Mouse (Mus musculus) intestine, postnatal 0 days (tissue): ENCODE results near the gene Haghl. TPM values are rescaled to one million over a fixed set of nuclear protein-coding genes. Genes with fewer than 3 reads are reported as not detected.
"Not testable (repeated sequence)": the region's sequence is repeated elsewhere in the genome, so short reads cannot be mapped to it uniquely, and the experiment has no call there.

Experiments
- ATAC-seq: fragments of 200-750 bp; cut with Nextera tagmentation; 2 replicates; pipeline ENCODE4 v1.8.0; 2017; ENCODE audit warnings: mild to moderate bottlenecking, moderate TSS enrichment, moderate library complexity
- H3K27ac ChIP-seq: fragments of 300-500 bp; sonication (generic); 2 replicates; pipeline ENCODE4 v1.5.1; 2014; ENCODE audit warnings: mild to moderate bottlenecking, low read depth, low read length, moderate library complexity
- H3K27me3 ChIP-seq: fragments of 300-500 bp; sonication (generic); replicated peaks from 2 replicates; pipeline ENCODE4 v1.6.1; 2014; ENCODE audit warnings: low read length, mixed read lengths; ENCODE audit not compliant: control insufficient read depth, insufficient read depth
- H3K36me3 ChIP-seq: fragments of 300-500 bp; sonication (generic); 2 replicates; pipeline ENCODE4 v1.6.1; 2014; ENCODE audit warnings: mild to moderate bottlenecking, moderate library complexity; ENCODE audit not compliant: control insufficient read depth, insufficient read depth
- H3K4me1 ChIP-seq: fragments of 300-500 bp; sonication (generic); replicated peaks from 2 replicates; pipeline ENCODE4 v1.6.1; 2014; ENCODE audit warnings: antibody characterized with exemption, low read length, mixed read lengths; ENCODE audit not compliant: control insufficient read depth, insufficient read depth
- H3K4me2 ChIP-seq: fragments of 300-500 bp; sonication (generic); replicated peaks from 2 replicates; pipeline ENCODE4 v1.6.1; 2014; ENCODE audit warnings: low read depth, mild to moderate bottlenecking, moderate library complexity
- H3K4me3 ChIP-seq: fragments of 300-500 bp; sonication (generic); 2 replicates; pipeline ENCODE4 v1.5.1; 2014; ENCODE audit warnings: low read depth, low read length
- H3K9ac ChIP-seq: fragments of 300-500 bp; sonication (generic); 2 replicates; pipeline ENCODE4 v1.6.1; 2014; ENCODE audit warnings: mild to moderate bottlenecking, low read depth, low read length
- H3K9me3 ChIP-seq: fragments of 300-500 bp; sonication (generic); 2 replicates; pipeline ENCODE4 v1.6.1; 2016; ENCODE audit warnings: mixed run types; ENCODE audit not compliant: control insufficient read depth
- CTCF ChIP-seq: sonication (generic); IDR thresholded peaks from 2 replicates; pipeline ENCODE4 v1.5.1; 2016; ENCODE audit warnings: low read depth, mild to moderate bottlenecking, control low read depth, antibody characterized with exemption, moderate library complexity
- WGBS: fragments of 180-500 bp; shearing (Covaris S2); extraction: QIAGEN DNeasy Blood & Tissue Kit; methylation state at CpG from one replicate; pipeline ENCODE4 v1.1.7; 2014; 5-methylcytosine and 5-hydroxymethylcytosine counted together
- polyA plus RNA-seq: library from polyadenylated mRNA; unstranded; fragments of >200 nt; fragmentation: Nextera tagmentation; extraction: Ambion mirVana; gene quantifications from 2 replicates; pipeline ENCODE4 v1.2.1, GENCODE M21; 2015

Gene Haghl
- polyA plus RNA-seq, 1 experiment from 2014 or later, result 28.2 TPM

- no peak for TF ChIP-seq CTCF
- H3K27ac ChIP-seq, result no peak overlapping the region
- H3K9me3 ChIP-seq, result no peaks in the 10 kb centered on the region
- no peak overlapping the region for H3K4me3 ChIP-seq
- no peak for ATAC-seq
- H3K9ac ChIP-seq, result no peak overlapping the region
- no peaks in the 10 kb centered on the region for H3K36me3 ChIP-seq
- no peaks in the 10 kb centered on the region for H3K27me3 ChIP-seq
- no peak overlapping the region for H3K4me2 ChIP-seq
- 92% methylated on average over 4 of the region's 4 CpGs for WGBS
- H3K4me1 ChIP-seq, result no peaks in the 10 kb centered on the region
These were observed 37.2 kb downstream of the Haghl start for GRCm38 (mm10) chr17:25748238-25748637.

- Histone ChIP-seq H3K9ac (no peak overlapping the region), H3K36me3 (no peaks in the 10 kb centered on the region), H3K4me2 (no peak overlapping the region), H3K27me3 (no peaks in the 10 kb centered on the region), H3K4me1 (no peaks in the 10 kb centered on the region), H3K4me3 (no peak overlapping the region), H3K9me3 (no peaks in the 10 kb centered on the region), H3K27ac (no peak overlapping the region)
- ATAC-seq, result no peak
- whole genome bisulfite sequencing, result 70% methylated on average over 10 of the region's 10 CpGs
- TF ChIP-seq CTCF, result no peak
These were observed 41.2 kb downstream of the Haghl start for GRCm38 (mm10) chr17:25744311-25744710.

- Histone ChIP-seq H3K4me3 (no peak overlapping the region), H3K9me3 (no peaks in the 10 kb centered on the region), H3K27me3 (no peaks in the 10 kb centered on the region), H3K9ac (no peak overlapping the region), H3K27ac (no peak overlapping the region), H3K4me2 (no peak overlapping the region), H3K4me1 (no peaks in the 10 kb centered on the region), H3K36me3 (no peaks in the 10 kb centered on the region)
- ATAC-seq, result no peak
- no peak for TF ChIP-seq CTCF
- 87% methylated on average over 9 of the region's 9 CpGs for WGBS
These were observed 41.6 kb downstream of the Haghl start for GRCm38 (mm10) chr17:25743831-25744230.

GRCm38 (mm10) chr17:25741471-25741870 lies 44.0 kb downstream of the Haghl start:
- H3K27me3 ChIP-seq, ATAC-seq, H3K27ac ChIP-seq, H3K4me2 ChIP-seq, H3K36me3 ChIP-seq, H3K4me1 ChIP-seq, H3K9ac ChIP-seq, H3K4me3 ChIP-seq, H3K9me3 ChIP-seq: not testable (repeated sequence)
- WGBS, result 77% methylated on average over 12 of the region's 12 CpGs

GRCm38 (mm10) chr17:25738861-25739260 lies 46.6 kb downstream of the Haghl start:
- Histone ChIP-seq H3K4me2 (no peak overlapping the region), H3K36me3 (no peaks in the 10 kb centered on the region), H3K27ac (no peak overlapping the region), H3K9ac (no peak overlapping the region), H3K27me3 (no peaks in the 10 kb centered on the region), H3K4me3 (no peak overlapping the region), H3K4me1 (no peaks in the 10 kb centered on the region), H3K9me3 (no peaks in the 10 kb centered on the region)
- TF ChIP-seq CTCF, result no peak
- no peak for ATAC-seq
- WGBS, result 85% methylated on average over 7 of the region's 7 CpGs

- Histone ChIP-seq H3K9ac (no peak within 1 kb of the TSS; the same call in 1 of the 2 replicates), H3K27me3 (no peaks in the 10 kb centered on the region), H3K9me3 (no peaks in the 10 kb centered on the region), H3K27ac (no peak within 1 kb of the TSS), H3K4me2 (no peak within 1 kb of the TSS), H3K36me3 (no peaks in the 10 kb centered on the region; the same call in 1 of the 2 replicates), H3K4me1 (no peaks in the 10 kb centered on the region), H3K4me3 (no peak within 1 kb of the TSS)
- no peak for TF ChIP-seq CTCF
- 75% methylated on average over 3 of the region's 3 CpGs for WGBS
- ATAC-seq, result no peak
These were observed 49.7 kb downstream of the Haghl start, which contains the start of gene Mslnl for GRCm38 (mm10) chr17:25735745-25736144. Mslnl (plus strand) TSS chr17:25736042.

- 85% methylated on average over 5 of the region's 5 CpGs for WGBS
- Histone ChIP-seq H3K4me1 (no peaks in the 10 kb centered on the region), H3K4me3 (no peak overlapping the region), H3K9ac (no peak overlapping the region), H3K27me3 (no peaks in the 10 kb centered on the region), H3K27ac (no peak overlapping the region), H3K4me2 (no peak overlapping the region), H3K9me3 (no peaks in the 10 kb centered on the region), H3K36me3 (no peaks in the 10 kb centered on the region; the same call in 1 of the 2 replicates)
- TF ChIP-seq CTCF, result no peak
- ATAC-seq, result no peak
These were observed 50.2 kb downstream of the Haghl start for GRCm38 (mm10) chr17:25735246-25735645.
